Mouse (Mus musculus) E14TG2a.4 (cell line): ENCODE data around the gene Hpd.

ENCODE experiments used
- H3K27me3 ChIP-seq: 2 replicates; pipeline ENCODE4 v1.6.1; 2014; ENCODE audit warnings: low read length, control low read depth; ENCODE audit not compliant: insufficient read depth
- H3K36me3 ChIP-seq: 2 replicates; pipeline ENCODE4 v1.6.1; 2014; ENCODE audit warnings: low read length, control low read depth; ENCODE audit not compliant: insufficient read depth
- H3K4me1 ChIP-seq: replicated peaks from 2 replicates; pipeline ENCODE4 v1.6.1; 2014; ENCODE audit warnings: low read depth, low read length, control low read depth
- H3K4me3 ChIP-seq: replicated peaks from 2 replicates; pipeline ENCODE4 v1.5.1; 2014; ENCODE audit warnings: mild to moderate bottlenecking, low read length
- H3K9me3 ChIP-seq: 2 replicates; pipeline ENCODE4 v1.6.1; 2014; ENCODE audit warnings: low read length, control low read depth
- CTCF ChIP-seq: conservative IDR thresholded peaks from 2 replicates; pipeline ENCODE4 v1.5.1; 2014; ENCODE audit warnings: low read length
- NANOG ChIP-seq: IDR thresholded peaks from 2 replicates; pipeline ENCODE4 v1.6.1; 2014; ENCODE audit warnings: borderline replicate concordance, low read length, mixed read lengths
- POU5F1 ChIP-seq: IDR thresholded peaks from 2 replicates; pipeline ENCODE4 v1.6.1; 2014; ENCODE audit warnings: low read length, borderline replicate concordance

Hpd gene

GRCm38 (mm10) chr5:123137044-123137909, 45.2 kb downstream of the Hpd start:
- no peak; the same call in 1 of the 2 replicates for TF ChIP-seq NANOG
- TF ChIP-seq CTCF: no peak
- no peak for TF ChIP-seq POU5F1
- H3K4me3 ChIP-seq: peak overlapping the region; percentile 83
- H3K27me3 ChIP-seq: no peaks in the 10 kb centered on the region
- H3K4me1 ChIP-seq: peaks cover 51% of the 10 kb centered on the region
- peaks cover 19% of the 10 kb centered on the region for H3K36me3 ChIP-seq
- H3K9me3 ChIP-seq: no peaks in the 10 kb centered on the region

GRCm38 (mm10) chr5:123136361-123137043, 46.0 kb downstream of the Hpd start:
- 0 out of 2 replicates have a peak, but pooled peaks have one; percentile 2 for TF ChIP-seq NANOG
- no peak for TF ChIP-seq CTCF
- Histone ChIP-seq H3K27me3 (peaks cover 5% of the 10 kb centered on the region), H3K9me3 (no peaks in the 10 kb centered on the region), H3K4me1 (peaks cover 55% of the 10 kb centered on the region), H3K4me3 (peak overlapping the region; percentile 83), H3K36me3 (peaks cover 19% of the 10 kb centered on the region)

- TF ChIP-seq CTCF (no peak), POU5F1 (no peak), NANOG (no peak)
- Histone ChIP-seq H3K27me3 (peaks cover 13% of the 10 kb centered on the region), H3K36me3 (peaks cover 19% of the 10 kb centered on the region), H3K4me3 (peak overlapping the region; percentile 83), H3K4me1 (peaks cover 56% of the 10 kb centered on the region), H3K9me3 (no peaks in the 10 kb centered on the region)
These were observed 46.8 kb downstream of the Hpd start for GRCm38 (mm10) chr5:123135471-123136360.

GRCm38 (mm10) chr5:123134875-123135382, 47.6 kb downstream of the Hpd start:
- H3K9me3 ChIP-seq: no peaks in the 10 kb centered on the region
- peaks cover 20% of the 10 kb centered on the region for H3K27me3 ChIP-seq
- TF ChIP-seq NANOG (peak; percentile 93), CTCF (no peak), POU5F1 (peak; percentile 11; the same call in 1 of the 2 replicates)
- peaks cover 19% of the 10 kb centered on the region for H3K36me3 ChIP-seq
- H3K4me3 ChIP-seq: peak overlapping the region; percentile 83
- H3K4me1 ChIP-seq: peaks cover 60% of the 10 kb centered on the region

- no peaks in the 10 kb centered on the region for H3K9me3 ChIP-seq
- H3K4me1 ChIP-seq: peaks cover 62% of the 10 kb centered on the region
- H3K36me3 ChIP-seq: peaks cover 24% of the 10 kb centered on the region
- TF ChIP-seq CTCF (no peak), POU5F1 (no peak), NANOG (no peak)
- peak overlapping the region; percentile 83 for H3K4me3 ChIP-seq
- peaks cover 26% of the 10 kb centered on the region for H3K27me3 ChIP-seq
These were observed 48.2 kb downstream of the Hpd start for GRCm38 (mm10) chr5:123134186-123134874.

GRCm38 (mm10) chr5:123133784-123134143, 48.8 kb downstream of the Hpd start:
- Histone ChIP-seq H3K4me3 (peak overlapping the region; percentile 83), H3K4me1 (peaks cover 68% of the 10 kb centered on the region), H3K27me3 (peaks cover 32% of the 10 kb centered on the region), H3K9me3 (no peaks in the 10 kb centered on the region), H3K36me3 (peaks cover 24% of the 10 kb centered on the region)
- TF ChIP-seq CTCF: no peak
- TF ChIP-seq NANOG: no peak
- TF ChIP-seq POU5F1: no peak

GRCm38 (mm10) chr5:123133083-123133783, 49.3 kb downstream of the Hpd start:
- Histone ChIP-seq H3K4me3 (peak overlapping the region; percentile 83), H3K27me3 (peaks cover 37% of the 10 kb centered on the region), H3K36me3 (peaks cover 24% of the 10 kb centered on the region), H3K9me3 (no peaks in the 10 kb centered on the region), H3K4me1 (peaks cover 73% of the 10 kb centered on the region)
- TF ChIP-seq POU5F1 (no peak), NANOG (no peak), CTCF (peak; percentile 100)
